Mouse (Mus musculus) heart, embryonic 14.5 days (tissue): Measurements from ENCODE around the gene Capn5. TPM values are rescaled to one million over a fixed set of nuclear protein-coding genes. Genes with fewer than 3 reads are reported as not detected.
A peak's percentile ranks its signal among the peaks of the same experiment; 100 is the strongest.

Experiments used
- ATAC-seq: fragments of 200-750 bp; cut with Nextera tagmentation; 2 replicates; pipeline ENCODE4 v1.8.0; 2017; ENCODE audit warnings: low read depth, moderate TSS enrichment; ENCODE audit not compliant: insufficient number of reproducible peaks, insufficient read depth, low FRiP score
- H3K27ac ChIP-seq, 2 experiments: fragments of 200-500 bp in 1 of 2; fragments of 300-500 bp in 1 of 2; sonication (generic) in 1 of 2; replicated peaks in 1 of 2; 2 replicates each; pipeline ENCODE4 v1.5.1; 2012 to 2014; ENCODE audit warnings: low read depth in 2 of 2, low read length in 2 of 2, control low read depth in 1 of 2, mild to moderate bottlenecking in 1 of 2, mixed read lengths in 1 of 2; ENCODE audit not compliant: control insufficient read depth in 1 of 2, insufficient read depth in 1 of 2
- H3K27me3 ChIP-seq: fragments of 300-500 bp; sonication (generic); 2 replicates; pipeline ENCODE4 v1.6.1; 2014; ENCODE audit warnings: mild to moderate bottlenecking, low read length, control low read depth; ENCODE audit not compliant: control insufficient read depth, insufficient read depth
- H3K36me3 ChIP-seq: fragments of 300-500 bp; sonication (generic); 2 replicates; pipeline ENCODE4 v1.6.1; 2014; ENCODE audit warnings: mild to moderate bottlenecking, control low read depth, low read length, mixed read lengths; ENCODE audit not compliant: control insufficient read depth, insufficient read depth
- H3K4me1 ChIP-seq, 2 experiments: fragments of 200-500 bp in 1 of 2; fragments of 300-500 bp in 1 of 2; sonication (generic) in 1 of 2; 2 replicates each; pipeline ENCODE4 v1.6.1; 2012 to 2014; ENCODE audit warnings: low read length in 2 of 2, control low read depth in 1 of 2, mixed read lengths in 1 of 2; ENCODE audit not compliant: control insufficient read depth in 2 of 2, insufficient read depth in 2 of 2
- H3K4me2 ChIP-seq: fragments of 300-500 bp; sonication (generic); 2 replicates; pipeline ENCODE4 v1.6.1; 2014; ENCODE audit warnings: mild to moderate bottlenecking, low read length
- H3K4me3 ChIP-seq, 2 experiments: fragments of 200-500 bp in 1 of 2; fragments of 300-500 bp in 1 of 2; sonication (generic) in 1 of 2; 2 replicates each; pipeline ENCODE4 v1.5.1; 2012 to 2014; ENCODE audit warnings: low read length in 2 of 2, mild to moderate bottlenecking in 2 of 2, control low read depth in 1 of 2, low read depth in 1 of 2, moderate library complexity in 1 of 2; ENCODE audit not compliant: control insufficient read depth in 1 of 2, insufficient read depth in 1 of 2
- H3K9ac ChIP-seq: fragments of 300-500 bp; sonication (generic); 2 replicates; pipeline ENCODE4 v1.6.1; 2014; ENCODE audit warnings: mild to moderate bottlenecking, low read length
- H3K9me3 ChIP-seq: fragments of 300-500 bp; sonication (generic); 2 replicates; pipeline ENCODE4 v1.6.1; 2016; ENCODE audit warnings: low read length, control low read depth; ENCODE audit not compliant: control insufficient read depth
- WGBS: fragments of 180-500 bp; shearing (Covaris S2); extraction: QIAGEN DNeasy Blood & Tissue Kit; methylation state at CpG from one replicate; pipeline ENCODE4 v1.1.7; 2014; 5-methylcytosine and 5-hydroxymethylcytosine counted together
- polyA plus RNA-seq: library from polyadenylated mRNA; unstranded; fragments of >200 nt; fragmentation: Nextera tagmentation; extraction: Ambion mirVana; gene quantifications from 2 replicates; pipeline ENCODE4 v1.2.1, GENCODE M21; 2014

Capn5 gene
- polyA plus RNA-seq, 1 experiment from 2014 or later = 2.5 TPM

DNA sequence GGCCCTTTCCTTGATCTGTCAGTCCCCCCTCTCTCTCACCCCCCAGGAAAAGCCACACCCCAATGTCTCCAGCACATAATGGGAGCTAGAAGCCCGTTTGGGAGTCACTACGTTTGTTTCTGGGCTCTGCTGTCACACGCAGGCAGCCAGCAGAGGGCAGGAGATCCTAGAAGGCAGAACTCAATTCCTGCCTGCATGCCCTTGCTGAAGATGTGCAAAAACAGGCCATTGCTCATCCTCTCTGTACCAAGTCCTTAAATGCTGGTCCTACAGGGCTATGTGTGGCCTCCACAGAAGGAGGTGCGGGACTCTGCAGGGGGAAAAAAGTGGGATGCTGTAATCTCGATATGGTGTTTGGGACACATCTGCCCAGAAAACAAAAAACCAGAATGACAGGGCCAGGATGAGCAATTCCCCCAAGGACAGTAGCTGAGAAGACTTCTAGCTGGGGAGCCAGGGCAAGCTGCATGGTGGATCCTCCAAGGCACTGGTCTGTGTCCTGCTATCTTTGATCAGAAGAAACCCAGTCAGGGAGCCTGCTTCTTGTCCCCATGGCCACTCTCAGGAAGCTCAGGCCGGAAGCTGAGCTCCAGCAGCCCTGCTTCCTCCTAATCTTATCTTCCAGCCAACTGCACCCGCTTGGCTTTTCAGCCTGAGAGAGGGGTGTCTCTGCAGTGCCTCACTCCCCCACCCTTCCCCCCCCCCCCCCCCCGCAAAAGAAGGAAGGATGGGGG lies 22.4 kb downstream of the Capn5 start:
- no peaks in the 10 kb centered on the region for H3K9me3 ChIP-seq
- H3K27ac ChIP-seq = peak overlapping the region; percentile 15 to 48; a peak in 2 of 4 replicates
- H3K4me3 ChIP-seq = no peak overlapping the region
- no peak overlapping the region for H3K9ac ChIP-seq
- peaks cover 23% of the 10 kb centered on the region in 2 experiments for H3K4me1 ChIP-seq
- H3K27me3 ChIP-seq = no peaks in the 10 kb centered on the region
- ATAC-seq = peak; percentile 73
- no peak overlapping the region for H3K4me2 ChIP-seq
- WGBS = 10% methylated on average over 7 of the region's 8 CpGs
- H3K36me3 ChIP-seq = no peaks in the 10 kb centered on the region

- H3K9ac ChIP-seq = no peak overlapping the region
These were observed 24.2 kb downstream of the Capn5 start for GRCm38 (mm10) chr7:98153892-98154291.

GRCm38 (mm10) chr7:98153345-98153744 lies 24.7 kb downstream of the Capn5 start:
- no peak for ATAC-seq
- no peaks in the 10 kb centered on the region for H3K9me3 ChIP-seq
- no peak overlapping the region for H3K4me3 ChIP-seq
- H3K4me1 ChIP-seq = peaks cover 22% of the 10 kb centered on the region in 2 experiments
- no peaks in the 10 kb centered on the region for H3K27me3 ChIP-seq
- H3K4me2 ChIP-seq = no peak overlapping the region
- H3K9ac ChIP-seq = no peak overlapping the region
- no peaks in the 10 kb centered on the region for H3K36me3 ChIP-seq
- H3K27ac ChIP-seq = no peak overlapping the region
- WGBS = 38% methylated on average over 3 of the region's 3 CpGs

More at GRCm38 (mm10) chr7:98153892-98154291, 24.2 kb downstream of the Capn5 start:
- no peak for ATAC-seq
- Histone ChIP-seq H3K4me1 (peaks cover 22 to 23% of the 10 kb centered on the region in 2 experiments), H3K27ac (no peak overlapping the region), H3K4me3 (no peak overlapping the region), H3K36me3 (no peaks in the 10 kb centered on the region), H3K4me2 (no peak overlapping the region), H3K27me3 (no peaks in the 10 kb centered on the region), H3K9me3 (no peaks in the 10 kb centered on the region)
- WGBS = 66% methylated on average over 5 of the region's 5 CpGs

- Histone ChIP-seq H3K4me2 (no peak overlapping the region), H3K9ac (no peak overlapping the region), H3K4me1 (peaks cover 22% of the 10 kb centered on the region in 2 experiments), H3K27ac (no peak overlapping the region), H3K9me3 (no peaks in the 10 kb centered on the region), H3K36me3 (no peaks in the 10 kb centered on the region), H3K4me3 (no peak overlapping the region), H3K27me3 (no peaks in the 10 kb centered on the region)
- no peak for ATAC-seq
- WGBS = 61% methylated on average over 8 of the region's 8 CpGs
These were observed 25.7 kb downstream of the Capn5 start for GRCm38 (mm10) chr7:98152400-98152799.

GRCm38 (mm10) chr7:98150525-98150924 lies 27.5 kb downstream of the Capn5 start:
- H3K4me1 ChIP-seq = peaks cover 10 to 12% of the 10 kb centered on the region in 2 experiments
- no peak for ATAC-seq
- H3K4me3 ChIP-seq = no peak overlapping the region
- H3K9me3 ChIP-seq = no peaks in the 10 kb centered on the region
- H3K9ac ChIP-seq = no peak overlapping the region
- no peak overlapping the region for H3K27ac ChIP-seq
- H3K36me3 ChIP-seq = no peaks in the 10 kb centered on the region
- H3K27me3 ChIP-seq = no peaks in the 10 kb centered on the region
- no peak overlapping the region for H3K4me2 ChIP-seq
- 37% methylated on average over 5 of the region's 5 CpGs for WGBS

DNA sequence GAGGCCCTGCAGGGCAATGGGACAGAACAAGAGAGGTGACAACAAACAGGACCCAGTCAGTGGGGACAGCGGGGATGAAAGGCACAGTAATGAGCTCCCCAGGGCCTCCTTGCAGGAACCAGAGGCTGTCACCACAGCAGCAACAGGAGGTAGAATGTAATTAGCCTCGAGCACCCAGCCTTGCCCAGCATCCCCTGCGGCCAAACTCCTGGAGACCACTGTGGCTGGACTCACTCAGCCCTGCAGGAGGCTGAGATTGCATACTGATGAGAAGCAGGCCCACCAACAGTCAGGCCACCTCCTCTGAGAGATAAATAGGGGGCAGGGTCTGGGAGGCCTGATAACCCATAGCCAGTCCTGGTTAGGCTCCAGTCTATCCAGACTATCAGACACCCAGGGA lies 28.3 kb downstream of the Capn5 start:
- H3K4me2 ChIP-seq = no peak overlapping the region
- H3K9ac ChIP-seq = no peak overlapping the region
- H3K4me1 ChIP-seq = peaks cover 10 to 12% of the 10 kb centered on the region in 2 experiments
- ATAC-seq = no peak
- no peak overlapping the region for H3K4me3 ChIP-seq
- H3K27me3 ChIP-seq = no peaks in the 10 kb centered on the region
- no peaks in the 10 kb centered on the region for H3K36me3 ChIP-seq
- H3K9me3 ChIP-seq = no peaks in the 10 kb centered on the region
- 18% methylated on average over 3 of the region's 3 CpGs for WGBS
- no peak overlapping the region for H3K27ac ChIP-seq

DNA sequence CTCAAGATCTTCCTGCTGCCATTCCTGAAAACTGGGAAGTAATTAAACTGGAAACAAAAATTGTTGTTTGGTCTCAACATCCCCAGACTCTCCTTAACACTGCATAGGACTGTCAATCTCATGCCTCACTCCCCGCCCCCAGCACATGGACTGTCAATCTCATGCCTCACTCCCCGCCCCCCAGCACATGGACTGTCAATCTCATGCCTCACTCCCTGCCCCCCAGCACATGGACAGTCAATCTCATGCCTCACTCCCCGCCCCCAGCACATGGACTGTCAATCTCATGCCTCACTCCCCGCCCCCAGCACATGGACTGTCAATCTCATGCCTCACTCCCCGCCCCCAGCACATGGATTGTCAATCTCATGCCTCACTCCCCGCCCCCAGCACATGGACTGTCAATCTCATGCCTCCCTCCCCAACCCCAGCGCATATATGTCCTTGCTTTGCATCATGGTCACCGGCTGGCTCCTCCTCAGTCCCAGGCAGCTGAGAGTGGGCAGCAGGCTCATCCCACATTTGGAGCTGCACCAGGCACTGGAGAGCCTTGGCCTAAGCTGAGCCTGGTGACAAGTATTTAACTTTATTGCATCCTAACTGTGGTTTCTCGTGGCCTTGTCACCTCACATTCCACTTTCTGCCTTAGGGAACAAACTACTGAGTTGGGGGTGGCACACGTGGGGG lies 29.2 kb downstream of the Capn5 start:
- Histone ChIP-seq H3K4me2 (no peak overlapping the region), H3K9ac (no peak overlapping the region), H3K36me3 (no peaks in the 10 kb centered on the region), H3K4me3 (no peak overlapping the region), H3K4me1 (peaks cover 10 to 12% of the 10 kb centered on the region in 2 experiments), H3K27ac (no peak overlapping the region), H3K27me3 (no peaks in the 10 kb centered on the region), H3K9me3 (no peaks in the 10 kb centered on the region)
- WGBS = 56% methylated on average over 10 of the region's 10 CpGs
- ATAC-seq = no peak
